Mouse (Mus musculus) heart, adult 2 months (tissue): ENCODE measurements at regions not wholly inside any gene's neighbourhood (a gene's known extent, or its start where the extent isn't known, plus 50 kb on each side); places are given as distances from the start of the nearest gene placed in this dataset.
A peak's percentile ranks its signal among the peaks of the same experiment; 100 is the strongest.

Experiments
- CTCF ChIP-seq: fragments of 200-600 bp; IDR thresholded peaks from 2 replicates; pipeline ENCODE4 v1.8.1; 2022; ENCODE audit warnings: antibody characterized with exemption, mild to moderate bottlenecking, moderate library complexity
- EP300 ChIP-seq: fragments of 200-500 bp; IDR thresholded peaks from 2 replicates; pipeline ENCODE4 v1.6.1; 2011; ENCODE audit warnings: low read depth, low read length, control low read depth; ENCODE audit not compliant: insufficient read depth
- POLR2A ChIP-seq: fragments of 200-500 bp; IDR thresholded peaks from 2 replicates; pipeline ENCODE4 v1.6.1; 2011; ENCODE audit warnings: mild to moderate bottlenecking, low read depth, low read length, control low read depth; ENCODE audit not compliant: insufficient read depth

DNA sequence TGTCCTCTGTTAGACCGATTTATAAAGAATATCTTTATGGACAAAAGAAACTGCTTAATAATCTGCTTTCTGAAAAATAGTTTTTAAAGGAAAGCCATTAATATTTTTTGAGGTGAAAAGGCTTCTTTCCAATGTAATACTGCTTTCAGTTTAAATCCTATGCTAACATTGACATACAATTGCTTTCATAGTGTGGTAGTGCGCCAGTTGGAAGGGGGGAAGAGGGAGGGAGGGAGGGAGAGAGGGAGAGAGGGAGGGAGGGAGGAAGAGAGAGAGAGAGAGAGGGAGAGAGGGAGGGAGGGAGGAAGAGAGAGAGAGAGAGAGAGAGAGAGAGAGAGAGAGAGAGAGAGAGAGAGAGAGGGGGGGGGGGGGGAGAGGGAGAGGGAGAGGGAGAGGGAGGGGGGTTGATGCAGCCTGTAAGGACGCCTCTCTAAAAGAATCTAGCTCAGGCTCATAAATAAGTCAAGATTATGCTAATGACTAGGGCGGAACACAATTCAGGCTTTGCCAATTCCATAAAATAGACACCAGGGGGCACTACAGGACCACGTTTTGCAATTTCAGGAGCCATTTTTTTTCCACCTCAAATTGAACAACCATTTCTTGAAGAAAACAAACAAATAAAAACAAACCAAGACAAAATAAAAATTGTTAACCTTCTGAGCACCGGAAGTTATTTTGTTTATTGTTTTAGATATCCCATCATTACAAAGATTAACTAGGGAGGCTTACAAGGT, 223.6 kb upstream of the Nfe2l3 start:
- peak; percentile 82 for TF ChIP-seq CTCF
- no peak for TF ChIP-seq EP300
- no peak for TF ChIP-seq POLR2A
